Mouse (Mus musculus) right cerebral cortex, adult 2 months (tissue): ENCODE results near the gene Knop1.

Source experiments
- DNase-seq, 2 experiments: peaks; one replicate each; pipeline ENCODE4 v3.0.0; 2021 to 2022; ENCODE audit warnings: low spot score in 2 of 2

Knop1 gene

GRCm38 (mm10) chr7:118855877-118856304, at the start of gene Knop1:
Knop1 (minus strand) TSS chr7:118856254.
- no peak for DNase-seq

GRCm38 (mm10) chr7:118904530-118904929, 48.5 kb upstream of the Knop1 start:
- DNase-seq = no peak

GRCm38 (mm10) chr7:118903879-118904278, 47.8 kb upstream of the Knop1 start:
- DNase-seq = no peak

- DNase-seq = no peak
Observed at GRCm38 (mm10) chr7:118902944-118903343, 46.9 kb upstream of the Knop1 start.

- no peak for DNase-seq
Observed at GRCm38 (mm10) chr7:118900090-118900489, 44.0 kb upstream of the Knop1 start.

- DNase-seq = no peak
Observed at GRCm38 (mm10) chr7:118898063-118898462, 42.0 kb upstream of the Knop1 start.

- no peak for DNase-seq
Observed at GRCm38 (mm10) chr7:118895469-118896450, 39.7 kb upstream of the Knop1 start.

- no peak for DNase-seq
Observed at GRCm38 (mm10) chr7:118889046-118889680, 33.1 kb upstream of the Knop1 start.

- DNase-seq = no peak
Observed at GRCm38 (mm10) chr7:118887303-118888055, 31.4 kb upstream of the Knop1 start.

- DNase-seq = peak in 1 of 2 experiments; percentile 13
Observed at GRCm38 (mm10) chr7:118884969-118885368, 28.9 kb upstream of the Knop1 start.

- no peak for DNase-seq
Observed at GRCm38 (mm10) chr7:118883957-118884356, 27.9 kb upstream of the Knop1 start.

GRCm38 (mm10) chr7:118879466-118880029, 23.5 kb upstream of the Knop1 start:
- no peak for DNase-seq

- no peak for DNase-seq
Observed at GRCm38 (mm10) chr7:118865362-118865761, 9.3 kb upstream of the Knop1 start.

- no peak for DNase-seq
Observed at GRCm38 (mm10) chr7:118858640-118859039, 2.6 kb upstream of the Knop1 start.

- peak; percentile 94 to 95 for DNase-seq
Observed at GRCm38 (mm10) chr7:118855171-118855876, 730 bp downstream of the Knop1 start, which contains the start of gene Iqck. Iqck (plus strand) TSS chr7:118855752.

- no peak for DNase-seq
Observed at GRCm38 (mm10) chr7:118854606-118855005, 1.4 kb downstream of the Knop1 start.

GRCm38 (mm10) chr7:118852611-118853010, 3.4 kb downstream of the Knop1 start:
- no peak for DNase-seq

GRCm38 (mm10) chr7:118851571-118851970, 4.5 kb downstream of the Knop1 start:
- no peak for DNase-seq

- DNase-seq = no peak
Observed at GRCm38 (mm10) chr7:118850676-118851290, 5.3 kb downstream of the Knop1 start.

GRCm38 (mm10) chr7:118849543-118850250, 6.4 kb downstream of the Knop1 start:
- DNase-seq = no peak
